Mouse (Mus musculus): ENCODE results near the gene Xaf1.

The Xaf1 gene

GRCm38 (mm10) chr11:72301334-72301733 lies at the start of gene Xaf1:
Xaf1 (plus strand) TSS chr11:72301629.
- in situ Hi-C loops (cut with MboI; ENCODE audit: unreplicated experiment in 2 of 2): no loop called here

GRCm38 (mm10) chr11:72255629-72256028 lies 45.8 kb upstream of the Xaf1 start:
- in situ Hi-C loops (cut with MboI; ENCODE audit: unreplicated experiment in 2 of 2): no loop called here

- in situ Hi-C loops (cut with MboI; ENCODE audit: unreplicated experiment in 2 of 2): no loop called here
Observed at GRCm38 (mm10) chr11:72256441-72256840, 45.0 kb upstream of the Xaf1 start.

- in situ Hi-C loops (cut with MboI; ENCODE audit: unreplicated experiment in 2 of 2): no loop called here
Observed at GRCm38 (mm10) chr11:72265483-72265882, 35.9 kb upstream of the Xaf1 start.

DNA sequence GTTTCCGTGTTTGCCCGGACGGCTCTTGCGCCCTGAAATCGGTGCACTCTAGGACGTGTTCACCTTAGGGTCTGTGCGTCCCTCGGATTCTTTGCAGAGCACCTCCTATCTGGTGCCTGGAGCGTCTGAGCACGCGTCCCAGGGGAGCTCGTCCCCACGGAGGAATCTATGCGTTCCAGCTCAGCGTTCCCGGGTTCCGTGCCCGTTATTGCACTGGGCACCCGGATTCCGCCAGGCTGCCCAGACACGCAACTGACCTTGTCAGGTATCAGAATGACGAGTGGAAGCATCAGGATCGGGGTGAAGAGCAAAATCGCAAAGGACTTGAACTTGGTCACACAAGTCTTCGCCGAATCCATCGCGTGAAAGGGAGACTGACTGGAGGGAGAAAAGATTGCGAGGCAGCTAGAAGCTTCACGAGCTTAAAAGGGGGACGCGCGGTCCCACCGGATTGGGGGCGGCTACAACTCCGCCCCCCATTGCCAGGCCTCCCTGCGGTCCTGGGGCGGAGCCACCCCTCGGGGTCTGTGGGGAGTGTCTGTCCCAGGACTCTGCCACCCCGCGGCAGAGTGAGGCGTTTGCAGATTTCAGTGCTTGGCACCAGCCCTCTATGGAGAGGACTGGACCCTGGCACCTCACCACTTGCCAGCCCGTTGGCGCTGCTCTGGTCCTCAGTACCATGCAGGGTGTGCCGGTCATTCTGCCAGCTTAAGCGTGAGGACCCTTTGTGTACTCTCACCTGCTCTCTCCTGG lies 35.0 kb upstream of the Xaf1 start:
- in situ Hi-C loops (cut with MboI; ENCODE audit: unreplicated experiment in 2 of 2): no loop called here

DNA sequence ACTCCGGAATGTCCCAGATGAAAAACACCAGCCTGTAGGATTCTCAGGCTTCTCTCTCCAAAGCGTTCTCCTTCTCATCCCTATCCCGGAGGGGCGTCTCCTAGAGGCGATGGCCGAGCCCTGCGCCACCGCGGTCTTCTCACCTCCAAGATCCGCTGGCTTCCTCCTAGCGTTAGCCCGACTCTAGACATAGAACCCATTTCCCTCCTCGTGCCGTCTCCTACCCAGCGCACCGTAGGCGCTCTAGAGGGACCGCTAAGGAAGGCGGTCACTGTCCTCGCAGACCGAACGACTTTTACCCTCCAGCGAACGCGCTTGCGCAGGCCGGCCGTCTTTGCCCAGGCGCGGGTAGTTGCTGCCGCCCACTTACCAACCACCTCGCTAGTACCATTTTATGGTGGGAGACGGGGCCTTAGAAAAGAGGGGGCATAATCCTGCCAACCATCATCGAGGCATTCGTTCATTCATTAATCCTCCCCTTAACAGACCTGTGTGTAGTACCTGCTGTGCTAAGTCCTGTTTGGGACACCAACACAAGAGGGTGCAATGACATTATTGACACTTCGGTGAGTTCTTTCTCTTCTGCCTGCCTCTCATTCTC lies 34.4 kb upstream of the Xaf1 start, which contains the start of gene Slc13a5:
Slc13a5 (minus strand) TSS at position 263 of the 601 bp plus-strand sequence.
- in situ Hi-C loops (cut with MboI; ENCODE audit: unreplicated experiment in 2 of 2): no loop called here

- in situ Hi-C loops (cut with MboI; ENCODE audit: unreplicated experiment in 2 of 2): no loop called here
Observed at GRCm38 (mm10) chr11:72271761-72272160, 29.7 kb upstream of the Xaf1 start.

DNA sequence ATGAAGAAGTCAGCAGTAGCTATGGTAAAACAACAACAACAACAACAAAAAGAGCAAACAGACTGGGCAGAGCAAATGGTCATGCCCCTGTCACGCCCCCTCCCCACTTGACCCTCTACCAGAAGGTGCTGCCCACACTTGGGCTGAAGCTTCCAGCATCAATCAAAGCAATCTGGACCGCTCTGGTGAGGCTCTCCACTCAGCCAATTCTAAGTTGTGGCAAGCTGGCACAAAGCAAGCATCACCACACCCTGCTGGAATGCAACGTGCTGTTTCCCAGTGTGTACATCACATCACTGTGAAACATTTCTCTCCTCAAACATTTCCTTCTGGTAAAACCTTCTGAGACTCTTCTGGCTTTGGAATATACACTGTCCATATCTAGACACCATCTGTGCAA lies 28.1 kb upstream of the Xaf1 start:
- in situ Hi-C loops (cut with MboI; ENCODE audit: unreplicated experiment in 2 of 2): no loop called here

DNA sequence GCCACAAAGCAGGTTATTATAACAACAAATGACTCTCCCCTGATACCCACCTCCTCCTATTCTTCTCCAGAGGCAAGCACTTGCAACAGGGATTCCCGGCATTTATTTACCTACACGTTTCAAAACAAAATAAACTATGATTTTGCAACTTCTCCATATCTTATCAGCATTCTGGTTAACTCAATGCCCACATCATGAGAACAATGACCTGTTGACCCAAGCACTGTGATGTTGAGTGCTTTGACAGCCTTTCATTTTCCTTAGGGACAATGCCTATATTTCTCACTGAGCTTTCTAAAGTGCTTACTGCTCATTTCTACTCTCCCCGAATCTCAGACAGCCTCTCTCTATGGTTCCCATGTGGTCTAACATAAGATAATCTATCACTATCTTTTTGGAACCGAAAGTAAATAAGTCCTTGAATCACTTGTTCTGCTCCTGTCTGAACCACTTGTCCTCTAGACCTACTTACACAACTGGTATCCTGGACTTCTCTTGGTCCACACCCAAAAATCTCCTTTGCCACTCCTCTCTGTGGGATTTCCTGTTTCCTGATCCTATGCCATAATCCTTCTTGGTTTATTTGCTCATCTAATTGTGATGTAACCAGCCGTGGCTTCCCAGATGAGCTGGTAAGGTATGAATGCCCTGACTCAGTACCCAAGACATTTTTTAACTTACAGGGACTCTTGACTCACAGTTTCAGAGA lies 20.1 kb upstream of the Xaf1 start:
- in situ Hi-C loops (cut with MboI; ENCODE audit: unreplicated experiment in 2 of 2): no loop called here

GRCm38 (mm10) chr11:72281852-72282400 lies 19.5 kb upstream of the Xaf1 start:
- in situ Hi-C loops (cut with MboI; ENCODE audit: unreplicated experiment in 2 of 2): no loop called here

GRCm38 (mm10) chr11:72283486-72284224 lies 17.8 kb upstream of the Xaf1 start:
- in situ Hi-C loops (cut with MboI; ENCODE audit: unreplicated experiment in 2 of 2): no loop called here

DNA sequence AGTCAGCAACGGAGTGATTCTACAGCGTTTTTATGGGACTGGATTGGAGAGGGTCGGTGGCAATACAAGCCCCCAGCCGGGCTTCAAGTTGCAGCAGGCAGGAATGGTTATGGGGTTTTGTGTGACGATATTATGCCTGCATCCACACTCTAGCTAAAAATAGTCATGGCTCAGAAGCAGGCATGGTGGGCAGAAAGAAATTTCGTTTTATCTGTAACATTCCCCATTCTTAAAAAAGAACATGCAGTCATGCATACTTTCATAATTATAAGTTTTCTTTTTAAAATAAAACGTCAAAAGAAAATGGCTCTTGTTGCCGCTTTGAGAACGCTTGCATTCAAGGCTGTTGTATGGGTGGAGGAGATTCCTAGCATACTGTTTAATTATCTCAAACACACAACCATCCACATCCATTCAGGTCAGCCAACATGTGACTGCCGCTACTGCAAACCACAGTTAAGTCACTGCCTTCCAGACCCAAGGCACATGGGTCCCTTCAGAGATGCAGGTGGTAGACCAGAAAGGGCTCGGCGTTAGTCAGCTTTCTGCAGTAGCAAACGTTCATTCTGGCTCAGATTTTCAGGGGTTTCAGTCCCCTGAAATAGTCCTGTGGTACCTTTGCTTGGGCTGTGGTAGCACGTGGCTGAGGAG lies 16.8 kb upstream of the Xaf1 start:
- in situ Hi-C loops (cut with MboI; ENCODE audit: unreplicated experiment in 2 of 2): no loop called here

DNA sequence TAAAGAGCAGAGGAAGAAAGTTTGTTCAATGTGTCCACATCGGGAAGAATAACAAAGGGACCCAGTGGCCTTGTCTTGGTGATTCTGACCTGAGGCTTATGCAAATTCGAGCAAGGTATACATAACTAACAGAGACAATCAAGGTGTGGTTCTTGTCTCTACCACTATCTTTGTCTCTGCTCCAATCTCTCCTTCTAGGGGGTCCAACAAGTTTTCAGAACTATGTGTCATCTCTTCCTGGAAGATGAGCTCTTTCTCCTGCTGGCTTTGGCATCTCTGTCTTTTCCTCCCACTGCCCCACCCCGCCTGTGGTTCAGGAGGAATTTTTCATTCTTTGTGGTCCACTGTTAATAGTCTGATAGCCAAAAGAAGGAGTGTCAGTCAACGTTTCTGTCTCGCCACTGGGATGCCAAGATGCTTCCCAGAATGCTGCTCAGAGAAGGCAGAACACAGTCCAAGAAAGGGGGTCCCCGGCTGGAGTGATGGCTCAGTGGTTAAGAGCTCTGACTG lies 15.4 kb upstream of the Xaf1 start:
- in situ Hi-C loops (cut with MboI; ENCODE audit: unreplicated experiment in 2 of 2): no loop called here

- in situ Hi-C loops (cut with MboI; ENCODE audit: unreplicated experiment in 2 of 2): no loop called here
Observed at GRCm38 (mm10) chr11:72286651-72287050, 14.8 kb upstream of the Xaf1 start.

- in situ Hi-C loops (cut with MboI; ENCODE audit: unreplicated experiment in 2 of 2): no loop called here
Observed at GRCm38 (mm10) chr11:72287126-72287525, 14.3 kb upstream of the Xaf1 start.

DNA sequence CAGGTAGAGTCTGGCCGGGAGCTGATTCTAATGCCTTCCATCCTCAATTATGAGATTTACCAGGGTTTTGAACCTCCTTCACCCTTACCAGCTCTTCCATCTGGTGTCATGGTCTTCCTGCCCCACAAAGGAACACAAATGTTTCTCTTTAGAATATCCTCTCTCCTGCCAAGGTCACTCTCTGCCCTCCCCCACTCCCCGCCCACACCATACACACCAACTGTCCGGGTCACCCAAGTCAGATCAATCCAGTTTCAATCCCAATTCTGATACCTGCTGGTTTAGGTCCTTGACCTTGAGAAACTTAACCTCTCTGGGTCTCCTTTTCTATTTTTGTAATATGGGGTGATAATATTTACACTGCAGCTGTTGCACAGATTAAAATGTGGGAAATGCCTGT lies 13.9 kb upstream of the Xaf1 start:
- in situ Hi-C loops (cut with MboI; ENCODE audit: unreplicated experiment in 2 of 2): no loop called here

DNA sequence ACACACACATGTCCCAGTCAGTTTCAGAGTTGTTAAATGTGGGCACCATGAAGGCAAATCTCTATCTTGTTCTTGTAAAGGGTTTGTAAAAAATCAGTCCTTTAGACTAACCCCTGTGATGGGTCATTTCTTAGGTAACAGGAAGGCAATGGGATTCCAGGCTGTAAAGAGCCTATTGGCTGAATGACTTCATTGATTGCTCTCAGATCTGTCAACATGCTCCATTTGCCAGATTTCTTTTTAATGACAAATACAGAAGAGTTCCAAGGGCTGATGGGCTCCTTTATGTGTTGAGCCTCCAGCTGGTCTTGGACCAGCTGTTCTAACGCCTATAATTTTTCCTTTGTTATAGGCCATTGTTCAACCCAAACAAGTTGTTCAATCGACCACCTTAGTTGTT lies 8.3 kb upstream of the Xaf1 start:
- in situ Hi-C loops (cut with MboI; ENCODE audit: unreplicated experiment in 2 of 2): no loop called here

DNA sequence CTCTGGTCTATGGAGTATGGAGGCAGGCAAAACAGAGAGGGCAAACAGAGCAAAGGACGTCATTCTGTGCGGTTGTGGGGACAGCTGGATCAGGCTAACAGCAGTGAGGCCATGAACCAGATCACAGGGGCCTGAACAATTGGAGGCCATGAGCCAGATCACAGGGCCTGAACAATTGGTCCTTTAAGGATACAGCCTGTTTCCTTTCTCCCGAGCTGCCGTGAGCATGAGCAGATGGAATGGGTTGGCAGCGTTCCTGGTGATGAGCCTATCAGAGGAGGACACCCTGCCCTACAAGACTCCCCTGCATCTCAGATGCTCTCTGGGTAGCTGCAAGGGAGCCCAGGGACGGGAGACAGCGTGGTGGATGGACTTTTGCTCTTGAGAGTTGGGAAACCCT lies 801 bp downstream of the Xaf1 start:
- in situ Hi-C loops (cut with MboI; ENCODE audit: unreplicated experiment in 2 of 2): no loop called here

GRCm38 (mm10) chr11:72307461-72307860 lies 6.0 kb downstream of the Xaf1 start:
- in situ Hi-C loops (cut with MboI; ENCODE audit: unreplicated experiment in 2 of 2): no loop called here

DNA sequence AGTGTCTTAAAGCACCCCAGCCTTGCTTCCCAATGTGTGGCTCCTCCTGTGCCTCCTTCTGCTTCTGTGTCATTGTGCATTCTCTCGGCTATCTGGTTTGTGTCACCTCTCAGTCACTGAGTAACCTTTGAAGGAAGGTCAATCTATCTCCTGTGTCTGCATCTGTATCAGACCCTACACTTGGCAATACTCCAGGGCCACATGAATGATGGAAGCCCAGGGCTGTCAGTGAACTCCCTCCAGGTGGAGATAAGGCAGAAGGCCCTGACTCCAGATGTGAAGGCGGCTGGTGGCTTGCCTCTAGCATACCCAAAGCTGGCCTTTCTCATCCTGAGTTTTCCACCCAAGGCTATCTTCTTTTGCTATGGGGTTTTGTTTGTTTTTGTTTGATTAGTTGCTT lies 7.6 kb downstream of the Xaf1 start:
- in situ Hi-C loops (cut with MboI; ENCODE audit: unreplicated experiment in 2 of 2): no loop called here

Measured in v-Abl transformed pro-B cells (cell line).